Mouse (Mus musculus): Measurements from ENCODE around the gene Gbp5. TPM values are rescaled to one million over a fixed set of nuclear protein-coding genes. Genes with fewer than 3 reads are reported as not detected.
"Not testable (repeated sequence)": the region's sequence is repeated elsewhere in the genome, so short reads cannot be mapped to it uniquely, and the experiment has no call there.

The Gbp5 gene
- polyA plus RNA-seq, 1 experiment from 2014 or later, result 0.33 TPM

DNA sequence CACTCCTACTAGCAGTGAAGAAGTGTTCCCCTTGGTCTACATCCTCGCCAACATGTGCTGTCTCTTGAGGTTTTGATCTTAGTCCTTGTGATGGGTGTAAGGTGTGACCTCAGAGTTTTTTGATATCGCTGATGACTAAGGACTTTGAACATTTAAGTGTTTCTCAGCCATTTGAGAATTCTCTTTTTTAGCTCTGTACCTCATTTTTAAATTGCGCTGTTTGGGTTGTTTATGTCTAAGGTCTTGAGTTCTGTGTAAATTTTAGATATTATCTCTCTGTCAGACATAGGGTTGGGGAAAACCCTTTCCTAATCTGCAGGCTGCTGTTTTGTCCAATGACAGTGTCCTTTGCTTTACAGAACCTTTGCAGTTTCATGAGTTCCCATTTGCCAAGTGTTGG, 39.4 kb downstream of the Gbp5 start:
- H3K4me2 ChIP-seq (ENCODE audit: low read depth, low read length), result no peak overlapping the region
- H3K9me3 ChIP-seq (ENCODE audit: control insufficient read depth, low read length), result no peaks in the 10 kb centered on the region
- no peaks in the 10 kb centered on the region for H3K36me3 ChIP-seq (ENCODE audit: control insufficient read depth, insufficient read depth, low read length)
- H3K4me1 ChIP-seq (replicated peaks; ENCODE audit: control insufficient read depth, insufficient read depth, low read length), result 0 out of 2 replicates have a peak, but pooled peaks cover 4% of the 10 kb centered on the region
- no peak overlapping the region for H3K9ac ChIP-seq (ENCODE audit: low read length)
- 74% methylated on average over 3 of the region's 3 CpGs for WGBS
- H3K27ac ChIP-seq (ENCODE audit: low read length), result no peak overlapping the region
- H3K27me3 ChIP-seq (ENCODE audit: control insufficient read depth, insufficient read depth, low read depth, low read length), result no peaks in the 10 kb centered on the region
- no peak for ATAC-seq (ENCODE audit: low read depth)
- no peak overlapping the region for H3K4me3 ChIP-seq (ENCODE audit: low read length)

DNA sequence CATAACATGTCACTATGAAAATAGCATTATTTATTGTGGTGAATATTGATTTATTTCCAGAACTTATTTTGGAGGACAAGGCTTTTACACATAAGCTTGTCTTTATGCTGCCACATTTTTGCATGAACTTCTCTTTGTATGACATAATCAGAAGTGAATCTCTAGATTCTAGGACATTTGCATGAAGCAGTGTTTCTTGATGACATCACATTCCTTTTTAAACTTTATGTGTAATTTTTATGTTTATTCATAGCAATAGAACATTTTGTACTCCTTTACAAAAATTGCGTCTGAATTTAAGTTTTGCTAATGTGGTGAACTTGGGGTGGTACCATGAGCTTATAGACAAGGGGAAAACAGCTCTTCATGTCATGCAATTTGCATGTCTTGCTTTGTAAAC, 41.9 kb downstream of the Gbp5 start:
- Histone ChIP-seq H3K36me3 (ENCODE audit: control insufficient read depth, insufficient read depth, low read length) (no peaks in the 10 kb centered on the region), H3K27ac (ENCODE audit: low read length) (no peak overlapping the region), H3K9ac (ENCODE audit: low read length) (no peak overlapping the region), H3K27me3 (ENCODE audit: control insufficient read depth, insufficient read depth, low read depth, low read length) (no peaks in the 10 kb centered on the region), H3K9me3 (ENCODE audit: control insufficient read depth, low read length) (no peaks in the 10 kb centered on the region), H3K4me1 (replicated peaks; ENCODE audit: control insufficient read depth, insufficient read depth, low read length) (no peaks in the 10 kb centered on the region), H3K4me2 (ENCODE audit: low read depth, low read length) (no peak overlapping the region), H3K4me3 (ENCODE audit: low read length) (no peak overlapping the region)
- ATAC-seq (ENCODE audit: low read depth), result no peak
- 50% methylated on average over 1 of the region's 1 CpGs for WGBS

DNA sequence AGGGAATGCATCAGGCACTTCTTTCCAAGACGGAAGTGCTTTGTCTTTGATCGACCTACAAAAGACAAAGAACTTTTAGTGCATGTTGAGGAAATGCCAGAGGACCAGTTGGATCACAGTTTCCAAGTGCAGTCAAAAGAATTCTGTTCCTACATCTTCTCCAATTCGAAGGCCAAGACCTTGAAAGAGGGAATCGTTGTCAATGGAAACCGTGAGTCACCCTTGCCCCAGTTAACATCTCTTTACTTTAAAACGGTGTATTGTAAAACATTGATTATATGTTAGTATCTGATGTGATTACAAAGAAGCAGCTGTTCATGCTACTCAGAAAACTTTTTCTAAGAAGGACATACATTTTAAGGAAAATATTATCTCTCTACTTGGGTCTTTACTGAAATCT, 47.6 kb downstream of the Gbp5 start:
- H3K27ac ChIP-seq (ENCODE audit: low read length), result no peak overlapping the region
- no peak overlapping the region for H3K9ac ChIP-seq (ENCODE audit: low read length)
- H3K4me1 ChIP-seq (replicated peaks; ENCODE audit: control insufficient read depth, insufficient read depth, low read length), result no peaks in the 10 kb centered on the region
- 72% methylated on average over 6 of the region's 6 CpGs for WGBS
- H3K4me3 ChIP-seq (ENCODE audit: low read length), result no peak overlapping the region
- no peak overlapping the region for H3K4me2 ChIP-seq (ENCODE audit: low read depth, low read length)
- no peaks in the 10 kb centered on the region for H3K27me3 ChIP-seq (ENCODE audit: control insufficient read depth, insufficient read depth, low read depth, low read length)
- no peaks in the 10 kb centered on the region for H3K36me3 ChIP-seq (ENCODE audit: control insufficient read depth, insufficient read depth, low read length)
- no peaks in the 10 kb centered on the region for H3K9me3 ChIP-seq (ENCODE audit: control insufficient read depth, low read length)
- no peak for ATAC-seq (ENCODE audit: low read depth)

DNA sequence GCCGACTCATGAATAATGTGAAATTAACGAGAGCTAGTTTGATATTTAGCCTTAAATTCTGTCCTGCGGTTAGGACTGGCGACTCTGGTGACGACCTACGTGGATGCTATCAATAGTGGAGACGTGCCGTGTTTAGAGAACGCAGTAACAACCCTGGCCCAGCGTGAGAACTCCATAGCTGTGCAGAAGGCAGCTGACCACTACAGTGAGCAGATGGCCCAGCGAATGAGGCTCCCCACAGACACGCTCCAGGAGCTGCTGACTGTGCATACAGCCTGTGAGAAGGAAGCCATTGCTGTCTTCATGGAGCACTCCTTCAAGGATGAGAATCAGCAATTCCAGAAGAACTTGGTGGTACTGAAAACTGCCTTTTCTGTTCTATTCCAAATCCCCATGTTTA, 49.0 kb downstream of the Gbp5 start:
- H3K9ac ChIP-seq (ENCODE audit: low read length); H3K27me3 ChIP-seq (ENCODE audit: control insufficient read depth, insufficient read depth, low read depth, low read length); ATAC-seq (ENCODE audit: low read depth); H3K4me1 ChIP-seq (replicated peaks; ENCODE audit: control insufficient read depth, insufficient read depth, low read length); H3K27ac ChIP-seq (ENCODE audit: low read length); H3K4me2 ChIP-seq (ENCODE audit: low read depth, low read length); H3K36me3 ChIP-seq (ENCODE audit: control insufficient read depth, insufficient read depth, low read length); H3K4me3 ChIP-seq (ENCODE audit: low read length); H3K9me3 ChIP-seq (ENCODE audit: control insufficient read depth, low read length): not testable (repeated sequence)
- WGBS, result 81% methylated on average over 12 of the region's 12 CpGs

DNA sequence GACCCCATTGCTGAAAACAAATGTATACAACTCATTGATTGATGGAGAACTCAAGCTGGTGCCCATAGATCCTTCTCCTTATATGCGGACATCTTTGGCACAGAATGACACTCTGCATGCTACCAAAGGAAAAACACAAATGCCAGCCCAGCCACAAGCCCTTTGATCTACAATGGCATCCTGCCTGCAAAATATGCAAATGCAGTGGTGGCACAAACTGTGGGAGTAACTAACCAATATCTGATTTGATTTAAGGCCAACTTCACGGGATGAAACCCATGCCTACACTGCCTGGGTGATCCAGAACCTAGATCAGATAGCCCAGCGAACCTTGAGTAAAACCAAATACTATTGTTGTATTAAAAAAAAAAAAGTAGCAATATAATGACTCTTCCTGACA, 52.9 kb downstream of the Gbp5 start:
- H3K4me2 ChIP-seq (ENCODE audit: low read depth, low read length), result no peak overlapping the region
- WGBS, result 69% methylated on average over 3 of the region's 3 CpGs

DNA sequence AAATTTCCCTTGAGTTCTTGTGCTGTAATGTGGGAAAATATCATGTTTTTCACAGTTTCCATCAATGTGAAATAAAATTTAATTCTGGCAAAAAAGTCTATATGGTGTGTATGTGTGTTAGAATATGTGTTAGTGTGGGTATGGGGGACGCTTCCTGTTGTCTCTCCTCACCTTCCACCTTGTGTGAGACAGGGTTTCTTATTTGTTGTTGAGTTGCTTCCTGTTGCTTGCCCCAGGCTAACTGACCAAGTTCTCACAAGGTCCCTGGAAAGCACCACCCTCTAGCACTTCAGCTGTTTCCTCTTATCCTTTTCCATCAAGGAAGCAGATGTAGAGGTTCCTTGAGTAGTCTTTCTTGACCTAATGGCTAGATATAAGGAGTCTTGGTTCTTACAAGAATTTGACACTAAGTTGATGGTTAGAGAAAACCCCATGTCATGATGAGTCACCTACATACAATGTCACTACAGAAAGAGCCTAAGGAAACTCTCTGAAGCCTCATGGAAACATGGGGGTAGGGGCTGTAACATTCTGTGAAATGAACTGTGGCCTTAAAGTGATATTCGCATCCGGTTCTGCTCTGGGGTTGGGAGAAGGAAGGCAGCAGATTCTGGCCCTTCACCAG, 56.4 kb downstream of the Gbp5 start:
- H3K36me3 ChIP-seq (ENCODE audit: control insufficient read depth, insufficient read depth, low read length), result no peaks in the 10 kb centered on the region
- H3K9ac ChIP-seq (ENCODE audit: low read length), result no peak overlapping the region
- no peak overlapping the region for H3K27ac ChIP-seq (ENCODE audit: low read length)
- H3K4me1 ChIP-seq (replicated peaks; ENCODE audit: control insufficient read depth, insufficient read depth, low read length), result no peaks in the 10 kb centered on the region
- no peaks in the 10 kb centered on the region for H3K27me3 ChIP-seq (ENCODE audit: control insufficient read depth, insufficient read depth, low read depth, low read length)
- H3K4me2 ChIP-seq (ENCODE audit: low read depth, low read length), result no peak overlapping the region
- no peak overlapping the region for H3K4me3 ChIP-seq (ENCODE audit: low read length)
- ATAC-seq (ENCODE audit: low read depth), result no peak
- WGBS, result 81% methylated on average over 3 of the region's 3 CpGs
- H3K9me3 ChIP-seq (ENCODE audit: control insufficient read depth, low read length), result no peaks in the 10 kb centered on the region

More for the DNA sequence above, 52.9 kb downstream of the Gbp5 start:
- ATAC-seq (ENCODE audit: low read depth), result no peak
- no peak overlapping the region for H3K9ac ChIP-seq (ENCODE audit: low read length)
- no peaks in the 10 kb centered on the region for H3K36me3 ChIP-seq (ENCODE audit: control insufficient read depth, insufficient read depth, low read length)
- no peak overlapping the region for H3K4me3 ChIP-seq (ENCODE audit: low read length)
- H3K4me1 ChIP-seq (replicated peaks; ENCODE audit: control insufficient read depth, insufficient read depth, low read length), result no peaks in the 10 kb centered on the region
- no peak overlapping the region for H3K27ac ChIP-seq (ENCODE audit: low read length)
- H3K27me3 ChIP-seq (ENCODE audit: control insufficient read depth, insufficient read depth, low read depth, low read length), result no peaks in the 10 kb centered on the region
- H3K9me3 ChIP-seq (ENCODE audit: control insufficient read depth, low read length), result no peaks in the 10 kb centered on the region

DNA sequence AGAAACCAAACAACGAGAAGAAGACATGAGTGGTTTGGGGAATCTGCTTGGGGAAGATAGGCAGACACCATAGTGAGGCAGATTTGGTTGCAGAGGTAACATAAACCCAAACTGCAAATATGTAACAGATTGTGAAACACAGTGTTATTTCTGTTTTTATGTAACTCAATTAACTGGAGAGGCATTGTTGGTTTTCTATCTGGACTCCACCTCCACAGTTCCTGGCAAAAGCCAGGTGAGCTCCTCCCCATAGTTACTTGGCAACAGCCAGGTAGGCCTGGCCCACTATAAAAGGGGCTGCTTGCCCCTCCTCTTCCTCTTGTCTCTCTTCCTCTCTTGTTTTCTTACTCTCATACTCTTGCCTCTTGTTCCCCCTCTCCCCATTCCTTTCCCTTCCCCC, 60.8 kb downstream of the Gbp5 start:
- Histone ChIP-seq H3K4me1 (replicated peaks; ENCODE audit: control insufficient read depth, insufficient read depth, low read length) (peaks cover 2% of the 10 kb centered on the region; the same call in 1 of the 2 replicates), H3K36me3 (ENCODE audit: control insufficient read depth, insufficient read depth, low read length) (no peaks in the 10 kb centered on the region), H3K4me3 (ENCODE audit: low read length) (no peak overlapping the region), H3K9me3 (ENCODE audit: control insufficient read depth, low read length) (no peaks in the 10 kb centered on the region), H3K27ac (ENCODE audit: low read length) (no peak overlapping the region), H3K9ac (ENCODE audit: low read length) (no peak overlapping the region), H3K4me2 (ENCODE audit: low read depth, low read length) (no peak overlapping the region), H3K27me3 (ENCODE audit: control insufficient read depth, insufficient read depth, low read depth, low read length) (no peaks in the 10 kb centered on the region)
- WGBS, result 66% methylated on average over 1 of the region's 1 CpGs
- ATAC-seq (ENCODE audit: low read depth), result no peak

DNA sequence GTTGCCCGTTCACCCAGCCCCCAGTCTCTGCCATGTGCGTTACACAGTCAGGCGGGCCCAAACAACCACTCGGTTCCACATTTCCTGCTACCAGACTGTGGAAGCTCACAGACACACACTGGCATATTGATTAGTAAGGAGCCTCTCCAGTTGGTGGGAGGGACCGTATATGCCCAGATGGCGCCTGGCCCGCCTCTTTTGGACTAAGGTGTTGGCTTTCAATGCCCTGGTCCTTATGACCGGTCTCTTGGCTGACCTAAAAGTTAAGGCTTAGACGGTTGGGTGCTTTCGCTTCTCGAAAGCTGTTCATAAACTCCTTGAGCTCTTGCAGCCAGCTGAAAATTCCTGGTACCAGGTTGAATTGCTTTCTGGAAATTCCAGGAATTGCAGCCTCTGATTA, 61.8 kb downstream of the Gbp5 start:
- no peaks in the 10 kb centered on the region for H3K27me3 ChIP-seq (ENCODE audit: control insufficient read depth, insufficient read depth, low read depth, low read length)
- ATAC-seq (ENCODE audit: low read depth), result no peak
- WGBS, result 75% methylated on average over 11 of the region's 11 CpGs

DNA sequence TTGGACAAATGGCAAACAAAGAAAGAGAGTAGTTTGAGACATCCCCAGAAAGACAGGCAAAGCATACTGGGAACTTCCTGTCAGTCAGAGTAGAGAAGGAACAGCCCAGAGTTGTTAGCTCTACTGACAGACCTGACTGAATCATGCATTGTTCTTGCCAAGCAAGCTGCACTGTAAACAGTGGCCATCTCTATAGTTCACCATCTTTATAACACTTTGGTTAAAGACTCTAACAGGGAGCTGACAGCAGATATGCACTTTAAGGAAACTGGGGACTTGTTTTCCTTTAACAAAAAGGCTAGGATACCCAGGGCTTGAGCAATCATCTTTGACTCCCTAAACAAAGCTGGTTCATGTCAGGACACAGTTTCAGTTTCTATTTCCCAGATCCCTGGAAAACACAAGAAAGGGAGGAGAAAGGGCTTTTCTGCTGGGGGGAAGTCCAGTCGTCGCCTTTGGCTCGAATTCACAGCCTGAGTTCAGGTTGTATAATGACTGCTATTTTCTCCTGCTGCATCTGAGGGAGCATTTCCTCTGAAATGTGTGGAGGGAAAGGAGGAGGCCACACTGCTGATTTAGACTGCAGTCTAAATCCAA, 66.0 kb downstream of the Gbp5 start, which contains the start of gene Gbp3:
Gbp3 (plus strand) TSS at position 395 of the 597 bp plus-strand sequence.
- ATAC-seq (ENCODE audit: low read depth), result peak; percentile 57
- peak within 1 kb of the TSS; percentile 45; the same call in 1 of the 2 replicates for H3K9ac ChIP-seq (ENCODE audit: low read length)
- peak within 1 kb of the TSS; percentile 49 for H3K27ac ChIP-seq (ENCODE audit: low read length)
- peak within 1 kb of the TSS; percentile 56 for H3K4me2 ChIP-seq (ENCODE audit: low read depth, low read length)
- peak within 1 kb of the TSS; percentile 49 for H3K4me3 ChIP-seq (ENCODE audit: low read length)
- 16% methylated on average over 3 of the region's 3 CpGs for WGBS
- no peaks in the 10 kb centered on the region for H3K36me3 ChIP-seq (ENCODE audit: control insufficient read depth, insufficient read depth, low read length)
- H3K9me3 ChIP-seq (ENCODE audit: control insufficient read depth, low read length), result no peaks in the 10 kb centered on the region
- H3K4me1 ChIP-seq (replicated peaks; ENCODE audit: control insufficient read depth, insufficient read depth, low read length), result peaks cover 7% of the 10 kb centered on the region; the same call in 1 of the 2 replicates
- H3K27me3 ChIP-seq (ENCODE audit: control insufficient read depth, insufficient read depth, low read depth, low read length), result no peaks in the 10 kb centered on the region

More for the DNA sequence above, 61.8 kb downstream of the Gbp5 start:
- Histone ChIP-seq H3K4me3 (ENCODE audit: low read length) (no peak overlapping the region), H3K9ac (ENCODE audit: low read length) (no peak overlapping the region), H3K36me3 (ENCODE audit: control insufficient read depth, insufficient read depth, low read length) (no peaks in the 10 kb centered on the region), H3K4me2 (ENCODE audit: low read depth, low read length) (no peak overlapping the region), H3K27ac (ENCODE audit: low read length) (no peak overlapping the region), H3K4me1 (replicated peaks; ENCODE audit: control insufficient read depth, insufficient read depth, low read length) (peaks cover 7% of the 10 kb centered on the region; the same call in 1 of the 2 replicates), H3K9me3 (ENCODE audit: control insufficient read depth, low read length) (no peaks in the 10 kb centered on the region)

Data from lung, embryonic 16.5 days (tissue).